Mouse (Mus musculus) testis, postnatal 10 days (tissue): Measurements from ENCODE around the gene Agfg1.

ENCODE experiments used
- DNase-seq: peaks from one replicate; pipeline ENCODE4 v3.0.0; 2021; ENCODE audit warnings: low spot score

Agfg1 gene

DNA sequence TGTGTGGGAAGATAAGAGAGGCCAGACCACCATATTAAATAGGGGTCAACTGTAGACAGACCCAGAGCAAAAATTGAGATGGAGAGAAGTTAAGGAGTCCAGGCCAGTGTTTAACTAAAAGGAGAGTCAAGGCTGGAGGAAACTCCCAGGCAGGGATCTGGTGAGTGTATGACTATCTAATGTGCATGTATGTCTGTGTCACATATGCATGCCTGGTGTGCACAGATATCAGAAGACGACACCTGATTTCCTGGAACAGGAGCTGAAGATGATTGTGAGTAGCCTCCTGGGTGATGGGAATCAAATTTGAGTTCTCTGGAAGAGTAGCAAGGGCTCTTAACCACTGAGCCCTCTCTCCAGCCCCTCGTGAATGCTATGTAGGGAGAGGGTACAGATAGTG is 14.0 kb upstream of the Agfg1 start:
- DNase-seq = no peak

GRCm38 (mm10) chr1:82825783-82826182 is 13.5 kb upstream of the Agfg1 start:
- no peak for DNase-seq

GRCm38 (mm10) chr1:82826911-82827310 is 12.4 kb upstream of the Agfg1 start:
- DNase-seq = no peak

DNA sequence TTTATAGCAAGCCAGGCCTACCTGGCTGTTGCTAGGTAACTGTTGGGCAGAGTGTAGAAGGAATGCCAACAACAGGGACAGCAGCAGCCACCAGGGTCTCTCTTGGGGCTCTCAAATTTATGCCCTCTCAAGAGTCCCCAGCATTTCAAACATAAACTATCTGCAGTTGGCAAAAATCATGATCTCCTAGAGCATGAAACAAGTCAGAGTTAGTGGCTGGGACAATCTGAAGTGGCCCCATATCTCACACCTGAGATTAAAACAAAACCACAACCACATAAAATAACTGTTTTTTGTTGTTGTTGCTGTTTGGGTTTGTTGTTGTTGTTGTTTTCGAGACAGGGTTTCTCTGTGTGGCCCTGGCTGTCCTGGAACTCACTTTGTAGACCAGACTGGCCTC is 8.5 kb upstream of the Agfg1 start:
- DNase-seq = no peak

DNA sequence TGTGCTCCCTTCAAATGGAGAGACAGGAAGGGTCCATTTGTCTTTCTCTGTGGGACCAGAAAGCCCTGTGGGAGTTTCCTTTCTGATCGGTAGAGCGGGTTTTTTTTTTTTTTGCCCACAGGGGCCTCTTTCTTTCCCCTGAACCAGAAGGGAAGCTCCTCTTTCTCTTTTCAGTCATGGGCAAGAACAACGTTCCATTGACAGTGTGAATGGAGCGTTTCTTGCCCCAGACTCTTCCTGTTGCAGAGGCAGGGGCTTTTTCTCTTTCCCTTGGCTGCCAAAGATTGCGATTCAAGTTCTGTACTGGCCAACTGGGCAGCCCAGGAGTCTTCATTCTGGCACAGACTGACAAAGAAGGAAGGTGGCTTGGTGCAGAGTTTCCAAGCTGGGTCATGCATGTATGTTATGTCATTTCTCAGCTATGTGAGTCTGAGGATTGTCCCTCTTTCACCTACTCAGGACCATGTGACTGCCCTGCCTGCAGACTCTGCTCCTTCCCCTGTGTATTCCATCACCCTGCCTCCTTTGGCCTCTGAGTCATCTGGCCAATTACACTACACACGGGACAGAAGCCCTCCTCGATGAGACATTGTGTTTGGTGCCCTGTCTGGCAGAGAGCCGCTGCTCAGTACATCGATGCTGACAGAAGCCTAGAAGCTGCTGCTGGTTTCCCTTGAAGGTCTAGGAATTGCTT is 7.6 kb upstream of the Agfg1 start:
- no peak for DNase-seq

DNA sequence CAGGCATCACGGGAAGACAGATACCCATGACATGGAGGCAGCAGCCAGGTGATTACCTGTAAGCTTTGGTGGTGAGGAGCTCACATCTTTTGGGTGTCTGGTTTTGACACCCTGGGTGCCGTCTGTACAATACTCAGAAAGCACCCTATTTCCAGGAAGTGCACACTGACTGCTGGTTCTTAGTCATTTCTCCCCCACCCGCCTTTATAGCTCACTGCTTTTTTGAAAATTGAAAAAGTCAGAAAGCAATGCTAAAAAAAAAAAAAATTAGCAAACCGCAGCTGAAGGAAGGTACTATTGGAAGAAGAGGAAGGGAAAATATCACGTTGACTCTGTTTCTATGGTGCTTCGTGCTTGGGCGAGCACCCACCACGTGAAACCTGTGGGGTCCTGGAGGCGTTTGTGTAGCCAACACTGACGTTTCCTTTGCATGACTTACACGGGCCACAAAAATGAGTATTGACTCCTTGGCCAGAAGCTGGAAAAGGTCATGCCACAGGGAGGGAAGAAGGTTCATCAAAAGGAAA is 6.7 kb upstream of the Agfg1 start:
- DNase-seq = no peak

- DNase-seq = no peak
These were observed 5.8 kb upstream of the Agfg1 start for GRCm38 (mm10) chr1:82833501-82833900.

- peak; percentile 51 for DNase-seq
These were observed 4.7 kb upstream of the Agfg1 start for GRCm38 (mm10) chr1:82834572-82834971.

GRCm38 (mm10) chr1:82836342-82837217 is 2.7 kb upstream of the Agfg1 start:
- no peak for DNase-seq

DNA sequence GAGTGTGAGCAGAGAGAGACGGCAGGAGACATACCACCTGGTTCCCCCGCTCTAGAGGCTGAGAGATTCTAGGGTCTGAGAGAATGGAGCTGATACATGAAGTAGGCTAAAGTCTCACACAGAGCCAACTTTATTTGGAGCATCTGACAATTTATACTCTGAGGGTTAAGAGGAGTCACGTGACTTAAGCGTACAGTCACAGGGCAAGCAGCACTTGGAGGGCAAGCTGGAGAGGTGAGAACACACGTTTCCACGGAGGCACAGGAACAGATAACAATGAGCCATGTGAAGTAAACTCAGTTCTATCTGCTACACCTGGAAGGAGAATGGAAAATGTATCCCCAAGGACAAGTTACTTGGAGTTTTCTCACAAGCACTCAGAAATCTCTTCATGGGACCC is 1.7 kb upstream of the Agfg1 start:
- no peak for DNase-seq

DNA sequence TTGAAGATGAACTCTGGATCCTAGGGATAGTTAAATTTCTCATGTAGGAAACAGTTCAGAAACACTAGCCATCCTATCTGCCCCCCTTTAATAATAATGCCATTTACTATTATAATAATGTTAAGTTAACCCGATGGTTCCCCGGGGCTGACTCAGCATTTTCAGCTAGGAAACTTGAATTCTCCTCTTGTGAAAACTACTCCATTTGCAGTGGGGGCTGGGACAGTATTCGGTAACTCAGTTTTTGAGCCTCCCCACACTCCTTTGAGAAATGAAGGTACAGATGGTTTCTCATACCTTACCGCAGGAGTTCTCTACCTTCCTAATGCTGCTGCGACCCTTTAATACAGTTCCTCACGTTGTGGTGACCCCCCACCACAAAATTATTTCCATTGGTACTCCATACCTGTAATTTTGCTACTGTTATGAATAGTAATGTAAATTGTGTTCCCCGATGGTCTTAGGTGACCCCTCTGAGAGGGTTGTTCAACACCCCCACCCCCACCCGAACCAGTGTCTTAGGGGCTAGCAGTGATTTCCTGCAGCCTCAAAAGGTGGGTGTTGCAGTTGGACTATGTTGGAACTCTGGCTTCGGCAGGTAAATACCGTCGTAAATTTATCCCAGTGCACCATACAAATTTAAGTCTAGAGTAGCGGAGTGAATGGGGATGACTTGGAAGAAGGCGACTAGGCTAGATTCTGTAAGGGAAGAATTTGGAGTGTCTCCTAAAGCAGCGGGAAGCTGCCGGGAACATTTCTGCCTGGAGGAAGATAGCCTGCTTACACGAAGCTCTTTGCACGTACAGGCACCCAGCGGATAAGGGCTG is 601 bp upstream of the Agfg1 start:
- DNase-seq = no peak

DNA sequence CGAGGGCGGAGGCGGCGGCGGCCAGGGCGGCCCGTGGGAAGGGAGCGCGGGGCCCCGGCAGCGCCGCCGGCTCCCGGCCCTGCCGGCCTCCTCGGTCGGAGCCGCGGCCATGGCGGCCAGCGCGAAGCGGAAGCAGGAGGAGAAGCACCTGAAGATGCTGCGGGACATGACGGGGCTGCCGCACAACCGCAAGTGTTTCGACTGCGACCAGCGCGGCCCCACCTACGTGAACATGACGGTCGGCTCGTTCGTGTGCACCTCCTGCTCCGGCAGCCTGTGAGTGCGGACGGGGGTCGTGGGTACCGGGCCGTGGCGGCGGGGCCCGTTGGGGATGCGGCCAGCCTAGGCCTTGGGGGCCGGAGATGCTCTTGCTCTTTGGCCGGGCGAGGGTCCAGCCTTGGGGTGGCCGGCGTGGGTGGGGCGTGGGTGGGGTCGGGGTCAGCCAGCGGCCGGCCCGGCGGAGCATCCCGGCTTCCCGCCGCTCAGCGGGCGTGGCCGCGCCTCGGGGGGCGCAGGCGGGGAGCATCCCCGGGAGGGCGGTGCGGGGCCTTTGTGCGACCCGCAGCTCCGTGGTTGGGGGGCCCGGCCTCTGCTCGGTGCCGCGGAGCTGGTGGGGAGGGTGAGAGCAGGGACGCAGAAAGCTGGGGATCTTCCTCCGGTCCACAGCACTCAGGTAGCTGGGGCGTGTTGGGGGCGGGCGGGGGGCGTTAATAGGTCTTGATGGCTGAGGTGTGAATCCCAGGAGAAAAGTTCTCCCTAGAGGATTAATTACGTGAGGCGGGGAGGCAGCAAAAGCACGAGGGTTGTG is 535 bp downstream of the Agfg1 start:
- peak; percentile 65 for DNase-seq

- no peak for DNase-seq
These were observed 16.4 kb downstream of the Agfg1 start for GRCm38 (mm10) chr1:82855729-82856128.

GRCm38 (mm10) chr1:82858236-82858635 is 19.0 kb downstream of the Agfg1 start:
- no peak for DNase-seq

DNA sequence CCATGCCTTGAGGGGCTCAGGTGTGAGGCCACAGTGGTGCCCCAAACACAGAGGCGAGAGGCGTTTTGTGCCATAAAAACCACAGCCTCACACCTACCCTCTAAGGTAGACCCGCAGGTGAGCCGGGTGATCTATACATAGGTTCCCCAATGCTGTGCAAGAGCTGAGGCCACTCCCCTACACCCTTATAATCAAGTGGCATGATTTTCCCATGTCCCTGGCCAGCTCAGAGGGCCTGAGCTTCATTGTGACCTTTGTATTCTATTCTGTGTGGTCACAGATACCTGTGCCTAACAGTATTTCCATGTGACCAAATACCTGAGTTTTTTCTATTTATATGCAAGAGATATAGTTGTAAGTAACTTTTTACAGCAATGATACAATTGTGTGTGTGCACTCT is 21.1 kb downstream of the Agfg1 start:
- no peak for DNase-seq

DNA sequence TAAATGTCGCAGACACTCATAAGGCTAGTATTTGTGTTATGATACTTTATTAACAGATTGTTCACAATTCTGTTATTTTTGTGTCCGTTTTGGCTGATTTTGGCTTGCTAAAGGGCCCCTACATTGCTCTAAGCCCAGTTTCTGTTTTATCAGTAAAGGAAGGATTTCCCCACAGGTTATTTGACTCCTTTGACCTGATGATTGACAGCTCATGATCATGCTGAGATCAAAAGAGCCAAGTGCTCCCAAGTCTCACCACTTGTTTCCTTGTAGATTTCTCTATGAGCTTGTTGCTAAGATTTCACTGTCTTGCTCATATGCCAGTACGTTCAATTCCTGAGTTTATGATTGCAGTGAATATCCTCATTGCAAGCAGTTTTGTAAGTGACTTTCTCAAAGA is 30.9 kb downstream of the Agfg1 start:
- no peak for DNase-seq

DNA sequence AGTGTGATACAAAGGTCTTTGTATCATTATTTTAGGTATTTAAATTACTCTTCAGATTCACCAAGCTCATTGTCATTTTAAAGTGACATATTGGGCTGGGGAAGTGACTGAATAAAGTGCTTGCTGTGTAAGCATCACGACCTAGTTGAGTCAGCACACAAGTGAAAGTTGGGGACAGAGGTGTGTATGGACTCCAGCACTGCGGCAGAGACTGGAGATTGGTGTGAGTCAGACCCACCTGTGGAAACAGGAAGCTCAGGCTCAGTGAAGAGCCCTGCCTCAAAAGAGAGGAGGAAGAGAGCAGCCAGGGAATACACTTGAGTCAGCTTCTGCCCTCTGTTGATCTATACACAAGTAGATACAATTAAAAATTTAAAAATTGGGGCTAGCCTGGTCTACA is 39.9 kb downstream of the Agfg1 start:
- DNase-seq = no peak

DNA sequence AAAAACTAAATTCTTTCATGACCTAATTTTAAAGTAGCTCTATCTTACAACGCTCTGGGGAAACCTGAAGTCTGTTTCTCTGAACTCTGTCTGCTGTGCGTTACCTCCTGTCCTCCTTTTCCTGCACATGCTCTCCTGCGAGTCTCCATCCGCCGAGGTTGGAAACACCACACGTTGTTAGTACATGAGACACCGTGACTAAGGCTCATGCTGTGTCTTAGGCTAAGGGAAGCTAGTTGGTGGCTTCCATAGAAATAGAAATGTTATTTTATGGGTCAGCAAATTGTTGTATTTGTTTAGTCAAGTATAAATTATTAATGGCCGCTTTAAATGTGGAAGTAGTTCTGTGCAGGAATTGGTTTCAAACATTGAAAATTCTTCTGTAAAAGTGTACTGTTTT is 40.9 kb downstream of the Agfg1 start:
- no peak for DNase-seq

- no peak for DNase-seq
These were observed 54.0 kb downstream of the Agfg1 start for GRCm38 (mm10) chr1:82893269-82893668.

- DNase-seq = no peak
These were observed 61.3 kb downstream of the Agfg1 start for GRCm38 (mm10) chr1:82900567-82900966.

DNA sequence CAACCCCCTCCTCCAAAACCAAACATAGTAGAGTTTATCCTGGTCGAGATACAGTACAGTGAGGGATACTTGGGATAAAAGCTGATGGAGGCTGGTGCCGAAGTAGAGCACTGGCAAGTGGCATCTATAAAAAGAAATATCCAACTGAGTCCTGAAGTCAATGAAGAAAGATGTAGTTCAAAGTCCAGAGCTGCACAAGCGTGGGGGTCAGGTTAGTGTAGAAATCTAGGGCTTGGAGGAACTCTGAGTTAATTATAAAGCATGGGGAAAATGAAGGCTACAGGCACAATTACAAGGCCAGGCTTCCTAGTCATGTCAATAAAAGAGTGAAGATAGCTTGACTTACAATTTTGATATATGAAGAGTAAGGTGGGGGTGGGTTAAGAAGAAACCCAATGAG is 61.9 kb downstream of the Agfg1 start:
- DNase-seq = no peak

- no peak for DNase-seq
These were observed 66.6 kb downstream of the Agfg1 start for GRCm38 (mm10) chr1:82905886-82906285.
